Mouse (Mus musculus) liver, adult 2 months (tissue): ENCODE measurements around the gene Trhr2. TPM values are rescaled to one million over a fixed set of nuclear protein-coding genes. Genes with fewer than 3 reads are reported as not detected.

ENCODE experiments used
- DNase-seq: peaks from one replicate; pipeline ENCODE4 v3.0.0-alpha.2; 2011; ENCODE audit warnings: low read depth, low spot score; ENCODE audit errors: extremely low read depth
- H3K27ac ChIP-seq: fragments of 200-500 bp; replicated peaks from 2 replicates; pipeline ENCODE4 v1.5.1; 2012; ENCODE audit warnings: low read depth, mild to moderate bottlenecking, control low read depth, inconsistent platforms, low read length; ENCODE audit not compliant: insufficient read depth
- H3K27me3 ChIP-seq: fragments of 200-500 bp; 2 replicates; pipeline ENCODE4 v1.6.1; 2012; ENCODE audit warnings: mild to moderate bottlenecking, moderate library complexity, low read length, inconsistent platforms; ENCODE audit not compliant: control insufficient read depth, insufficient read depth
- H3K36me3 ChIP-seq: fragments of 200-500 bp; 2 replicates; pipeline ENCODE4 v1.6.1; 2012; ENCODE audit warnings: low read length, inconsistent platforms; ENCODE audit not compliant: control insufficient read depth, insufficient read depth
- H3K4me1 ChIP-seq: fragments of 200-500 bp; 2 replicates; pipeline ENCODE4 v1.6.1; 2011; ENCODE audit warnings: low read length; ENCODE audit not compliant: control insufficient read depth, insufficient read depth
- H3K4me3 ChIP-seq: fragments of 200-500 bp; 2 replicates; pipeline ENCODE4 v1.5.1; 2011; ENCODE audit warnings: low read depth, mild to moderate bottlenecking, control low read depth, low read length, moderate library complexity; ENCODE audit not compliant: insufficient read depth
- H3K79me2 ChIP-seq: fragments of 200-500 bp; 2 replicates; pipeline ENCODE4 v1.6.1; 2012; ENCODE audit warnings: inconsistent platforms, mild to moderate bottlenecking, low read length, moderate library complexity; ENCODE audit not compliant: control insufficient read depth, insufficient read depth
- H3K9ac ChIP-seq: fragments of 200-500 bp; 2 replicates; pipeline ENCODE4 v1.6.1; 2012; ENCODE audit warnings: low read depth, mild to moderate bottlenecking, control low read depth, inconsistent platforms, low read length
- CTCF ChIP-seq: fragments of 200-500 bp; IDR thresholded peaks from 2 replicates; pipeline ENCODE4 v1.5.1; 2011; ENCODE audit warnings: low read depth, low read length, control low read depth
- POLR2A ChIP-seq: fragments of 200-500 bp; IDR thresholded peaks from 2 replicates; pipeline ENCODE4 v1.6.1; 2011; ENCODE audit warnings: low read length, control low read depth; ENCODE audit not compliant: insufficient read depth; ENCODE audit errors: extremely low read depth
- WGBS: fragments of 180-500 bp; shearing (Covaris S2); methylation state at CpG from one replicate; pipeline ENCODE4 v1.1.7; 2018; 5-methylcytosine and 5-hydroxymethylcytosine counted together
- polyA plus RNA-seq: library from polyadenylated mRNA; depleted of rRNA; stranded (reverse); fragments of >200 nt; gene quantifications from 2 replicates; pipeline ENCODE4 v1.2.3, GENCODE M21; 2012
- total RNA-seq: library from RNA; depleted of rRNA; stranded (reverse); fragments of >200 nt; gene quantifications from 2 replicates; pipeline ENCODE4 v1.2.3, GENCODE M21; 2014

Trhr2 gene
- total and polyA plus RNA-seq, 2 experiments = not detected

GRCm38 (mm10) chr8:122332753-122333506 lies 27.6 kb downstream of the Trhr2 start:
- no peak overlapping the region for H3K9ac ChIP-seq
- H3K4me3 ChIP-seq = no peak overlapping the region
- WGBS = 54% methylated on average over 6 of the region's 6 CpGs
- peak; percentile 62 for DNase-seq
- peaks cover 34% of the 10 kb centered on the region for H3K36me3 ChIP-seq
- no peaks in the 10 kb centered on the region for H3K27me3 ChIP-seq
- H3K27ac ChIP-seq = no peak overlapping the region
- H3K79me2 ChIP-seq = no peaks in the 10 kb centered on the region
- TF ChIP-seq POLR2A = no peak
- peak; percentile 96 for TF ChIP-seq CTCF
- peaks cover 35% of the 10 kb centered on the region for H3K4me1 ChIP-seq

DNA sequence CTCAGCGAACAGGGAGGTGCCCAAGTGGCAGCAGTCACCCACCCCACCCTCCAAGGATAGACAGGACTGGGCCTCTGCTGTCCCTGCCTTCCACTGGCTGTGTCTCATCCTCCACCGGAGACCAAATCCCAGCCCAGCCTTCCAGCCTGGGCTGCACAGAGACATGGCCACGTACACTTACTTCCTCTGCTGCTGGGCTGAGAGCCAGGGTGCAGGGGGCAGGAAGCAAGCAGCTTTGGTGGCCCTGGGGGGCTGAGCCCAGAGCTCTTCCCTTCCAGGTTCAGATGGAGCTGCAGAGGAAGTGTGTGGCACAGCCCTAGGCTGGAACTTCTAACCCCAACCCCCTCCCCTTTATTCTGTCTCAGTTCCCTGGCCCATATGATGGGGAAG lies 29.4 kb downstream of the Trhr2 start:
- Histone ChIP-seq H3K36me3 (peaks cover 24% of the 10 kb centered on the region), H3K4me1 (peaks cover 35% of the 10 kb centered on the region), H3K4me3 (no peak overlapping the region), H3K79me2 (no peaks in the 10 kb centered on the region), H3K27me3 (no peaks in the 10 kb centered on the region), H3K27ac (peak overlapping the region; percentile 51), H3K9ac (0 out of 2 replicates have a peak overlapping the region, but pooled peaks have one; percentile 4)
- WGBS = 44% methylated on average over 3 of the region's 3 CpGs
- TF ChIP-seq CTCF (no peak), POLR2A (no peak)
- no peak for DNase-seq

DNA sequence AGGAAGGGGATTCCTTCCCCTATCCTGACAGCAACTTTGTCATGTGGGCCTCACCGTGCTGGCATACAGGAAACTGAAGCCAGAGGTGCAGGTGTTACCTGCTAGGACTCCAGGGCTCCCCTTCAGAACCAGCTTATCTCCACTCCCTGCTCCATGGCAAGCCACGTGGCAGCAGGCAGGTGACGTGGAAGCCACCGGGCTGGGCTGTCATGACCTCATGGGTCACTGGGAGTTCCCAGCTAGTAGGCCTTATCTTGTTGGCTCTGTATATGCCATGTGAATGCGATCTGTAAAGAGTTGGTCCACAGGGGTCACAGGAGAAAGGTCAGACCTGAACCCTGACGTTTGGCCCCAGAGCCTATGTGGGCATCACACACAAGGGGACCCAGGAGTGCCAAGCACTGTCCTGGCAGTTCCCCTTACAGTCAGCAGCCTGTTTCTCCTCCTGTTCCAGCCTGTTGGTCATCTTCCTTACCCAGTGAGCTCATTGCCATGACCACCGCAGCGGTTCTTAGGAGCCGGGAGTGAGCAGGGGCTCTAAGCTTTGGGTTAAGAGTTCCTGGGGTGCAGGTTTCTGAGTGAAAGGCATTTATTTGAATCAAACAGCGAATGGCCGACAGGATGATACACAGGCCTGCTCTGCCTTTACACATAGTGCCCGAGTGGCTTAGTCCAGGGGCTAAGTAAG lies 30.0 kb downstream of the Trhr2 start:
- Histone ChIP-seq H3K36me3 (peaks cover 21% of the 10 kb centered on the region), H3K27me3 (no peaks in the 10 kb centered on the region), H3K4me3 (no peak overlapping the region), H3K79me2 (no peaks in the 10 kb centered on the region), H3K9ac (peak overlapping the region; percentile 45), H3K4me1 (peaks cover 35% of the 10 kb centered on the region), H3K27ac (peak overlapping the region; percentile 65)
- WGBS = 28% methylated on average over 12 of the region's 12 CpGs
- DNase-seq = peak; percentile 94
- TF ChIP-seq POLR2A (no peak), CTCF (no peak)

DNA sequence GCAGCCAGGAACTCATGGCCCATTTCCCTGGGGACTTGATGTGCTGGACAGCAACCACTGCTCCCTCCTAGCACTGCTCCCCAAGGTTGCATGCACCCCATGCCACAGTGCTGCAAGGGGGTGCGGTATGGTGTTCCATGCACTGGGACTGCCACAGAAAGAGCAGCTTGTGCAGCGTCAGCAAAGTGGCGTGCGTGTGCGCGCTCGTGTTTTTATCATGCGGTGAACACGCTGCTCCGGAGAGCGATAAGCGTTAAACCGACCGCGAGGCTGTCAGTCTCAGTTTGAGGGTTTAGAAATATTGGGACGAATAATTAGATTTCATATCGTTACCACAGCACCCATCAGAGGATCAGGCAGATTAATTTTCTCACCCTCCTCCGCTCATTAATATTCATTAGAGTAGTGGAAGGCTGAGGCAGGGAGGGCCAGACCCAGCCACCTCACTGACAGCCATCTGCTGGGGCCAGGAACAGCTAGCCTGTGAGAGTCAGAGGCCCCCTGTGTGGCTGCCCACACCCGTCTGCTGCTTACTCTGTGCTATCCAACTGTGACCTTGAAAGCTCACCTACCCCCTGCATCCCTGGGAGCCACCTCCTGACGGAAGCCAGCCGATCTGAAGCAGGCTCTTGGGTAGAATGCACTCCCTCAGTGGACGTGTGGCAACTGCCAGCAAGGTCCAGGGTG lies 30.9 kb downstream of the Trhr2 start:
- DNase-seq = no peak
- WGBS = 80% methylated on average over 22 of the region's 22 CpGs
- H3K27me3 ChIP-seq = no peaks in the 10 kb centered on the region
- peaks cover 35% of the 10 kb centered on the region for H3K4me1 ChIP-seq
- H3K79me2 ChIP-seq = no peaks in the 10 kb centered on the region
- H3K4me3 ChIP-seq = no peak overlapping the region
- H3K9ac ChIP-seq = peak overlapping the region; percentile 45
- H3K36me3 ChIP-seq = peaks cover 13% of the 10 kb centered on the region; the same call in 1 of the 2 replicates
- TF ChIP-seq CTCF = no peak
- TF ChIP-seq POLR2A = no peak
- H3K27ac ChIP-seq = peak overlapping the region; percentile 65

DNA sequence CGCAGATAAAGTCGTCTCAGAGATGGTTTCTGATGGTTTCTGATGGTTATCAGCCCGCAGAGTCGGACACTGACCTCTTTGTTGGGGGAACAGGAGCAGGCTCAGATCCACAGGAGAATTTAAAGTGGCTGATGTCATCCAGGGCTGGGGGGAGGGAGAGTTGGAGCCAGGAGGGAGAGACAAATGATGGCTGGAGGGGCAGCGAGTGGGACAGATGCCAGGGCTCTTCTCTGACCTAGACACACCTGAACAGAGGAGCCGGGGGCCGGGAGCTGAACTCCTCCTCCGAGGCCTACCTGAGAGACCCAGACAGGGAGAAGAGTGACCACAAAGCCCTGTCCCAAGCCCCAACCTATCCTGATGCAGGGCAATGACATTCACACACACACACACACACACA lies 31.5 kb downstream of the Trhr2 start:
- TF ChIP-seq CTCF (no peak), POLR2A (no peak)
- Histone ChIP-seq H3K4me1 (peaks cover 37% of the 10 kb centered on the region), H3K4me3 (no peak overlapping the region), H3K27me3 (no peaks in the 10 kb centered on the region), H3K36me3 (peaks cover 7% of the 10 kb centered on the region; the same call in 1 of the 2 replicates), H3K27ac (no peak overlapping the region), H3K79me2 (no peaks in the 10 kb centered on the region), H3K9ac (no peak overlapping the region)
- DNase-seq = no peak
- WGBS = 71% methylated on average over 8 of the region's 8 CpGs
